Mouse (Mus musculus) adipose tissue, adult 10 weeks (tissue): ENCODE measurements around the gene Setd1a. TPM values are rescaled to one million over a fixed set of nuclear protein-coding genes. Genes with fewer than 3 reads are reported as not detected.

Experiments
- polyA plus RNA-seq: library from polyadenylated mRNA; stranded (reverse); fragments of 350-450 nt; fragmentation: Illumina TruSeq; extraction: RNeasy Lipid Tissue Mini Kit (QIAGEN cat#74804); gene quantifications from one replicate; pipeline ENCODE4 v1.2.3, GENCODE M21; 2014; ENCODE audit warnings: low read depth, low replicate concordance

Gene Setd1a
- 21.7 TPM for polyA plus RNA-seq

DNA sequence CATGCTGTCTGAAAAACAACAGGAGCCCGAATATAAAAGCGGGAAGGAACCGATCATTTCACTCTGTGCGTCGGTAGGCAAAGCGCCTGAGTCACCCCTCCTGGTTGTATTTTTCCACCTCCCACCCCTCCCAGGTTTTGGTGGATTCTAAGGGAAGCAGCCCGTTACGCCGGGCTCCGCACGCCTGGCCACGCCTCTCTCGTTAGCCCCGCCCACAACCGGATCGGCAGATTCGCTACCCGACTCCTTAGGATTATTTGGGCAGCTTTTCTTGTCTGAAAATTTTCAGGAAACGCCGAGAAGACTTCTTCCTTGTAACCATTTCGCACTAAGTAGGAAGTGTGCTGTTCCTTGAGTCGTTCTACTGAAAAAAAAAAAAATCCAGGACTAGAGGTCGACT is at the start of gene Setd1a:
Setd1a (plus strand) TSS at position 245 of the 400 bp plus-strand sequence.

DNA sequence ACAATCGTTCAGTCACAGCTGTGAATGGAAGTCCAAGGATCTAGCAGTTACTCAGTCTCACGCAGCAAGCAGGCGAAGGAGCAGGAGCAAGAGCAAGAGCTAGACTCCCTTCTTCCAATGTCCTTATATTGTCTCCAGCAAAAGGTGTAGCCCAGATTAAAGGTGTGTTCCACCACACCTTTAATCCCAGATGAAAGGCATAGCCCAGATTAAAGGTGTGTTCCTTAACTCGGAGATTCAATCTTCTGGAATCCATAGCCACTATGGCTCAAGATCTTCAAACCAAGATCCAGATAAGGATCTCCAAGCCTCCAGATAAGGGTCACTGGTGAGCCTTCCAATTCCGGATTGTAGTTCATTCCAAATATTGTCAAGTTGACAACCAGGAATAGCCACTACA is 44.4 kb upstream of the Setd1a start, which contains the start of gene Ctf2:
Ctf2 (minus strand) TSS at position 101 of the 400 bp plus-strand sequence.

DNA sequence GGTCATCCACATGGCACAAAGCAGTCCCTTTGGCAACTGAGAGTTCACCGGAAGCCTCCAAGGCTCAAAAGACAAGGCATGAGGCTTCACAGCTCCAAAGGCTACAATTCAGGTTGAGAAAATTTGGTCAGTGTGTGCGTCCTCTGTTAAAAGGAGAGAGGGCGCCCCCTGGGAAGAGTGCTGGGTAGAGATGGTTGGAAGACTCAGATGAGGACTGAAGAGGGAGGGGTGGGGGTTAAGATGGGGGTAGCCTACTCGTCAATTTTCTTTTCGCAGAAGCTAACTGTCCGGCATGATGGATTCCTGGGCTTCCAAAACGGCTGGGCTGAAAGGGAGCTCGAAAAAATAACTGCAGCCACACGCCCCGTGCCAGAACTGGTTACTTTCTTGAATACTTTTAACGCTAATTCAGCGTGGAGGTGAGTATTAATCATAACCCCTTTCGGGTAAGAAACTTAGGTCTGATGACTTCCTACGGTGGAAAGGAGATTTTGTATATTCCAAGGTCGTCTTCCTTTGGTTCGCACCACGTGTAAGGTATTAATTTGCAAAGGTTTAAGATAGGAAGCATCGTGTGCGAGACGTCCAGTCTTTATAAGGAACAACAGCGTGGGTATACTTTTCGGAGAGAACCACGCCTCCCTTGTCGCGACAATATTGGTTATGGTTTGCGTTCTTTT is 32.0 kb upstream of the Setd1a start, which contains the start of gene Fbxl19:
Fbxl19 (plus strand) TSS at position 178 of the 680 bp plus-strand sequence.

DNA sequence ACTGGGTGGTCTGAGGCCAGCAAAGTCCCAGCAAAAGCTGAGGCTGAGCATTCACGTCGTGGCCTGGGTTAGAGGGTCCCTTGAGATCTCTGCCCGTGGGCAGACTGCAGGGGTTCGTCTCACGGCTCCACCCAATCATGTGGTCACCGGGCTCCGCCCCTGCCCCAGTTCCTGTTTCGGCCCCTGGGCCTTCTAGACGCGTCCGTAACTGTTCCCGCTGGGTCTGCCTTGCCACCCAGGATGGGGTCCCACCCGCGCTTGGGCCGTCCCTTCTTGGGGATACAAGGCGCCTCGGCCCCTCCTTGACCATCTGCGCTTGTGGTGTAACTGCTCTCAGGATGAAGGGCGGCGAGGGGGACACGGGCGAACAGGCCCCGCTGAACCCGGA is 6.8 kb upstream of the Setd1a start, which contains the start of gene Orai3:
Orai3 (plus strand) TSS at position 165 of the 388 bp plus-strand sequence.

DNA sequence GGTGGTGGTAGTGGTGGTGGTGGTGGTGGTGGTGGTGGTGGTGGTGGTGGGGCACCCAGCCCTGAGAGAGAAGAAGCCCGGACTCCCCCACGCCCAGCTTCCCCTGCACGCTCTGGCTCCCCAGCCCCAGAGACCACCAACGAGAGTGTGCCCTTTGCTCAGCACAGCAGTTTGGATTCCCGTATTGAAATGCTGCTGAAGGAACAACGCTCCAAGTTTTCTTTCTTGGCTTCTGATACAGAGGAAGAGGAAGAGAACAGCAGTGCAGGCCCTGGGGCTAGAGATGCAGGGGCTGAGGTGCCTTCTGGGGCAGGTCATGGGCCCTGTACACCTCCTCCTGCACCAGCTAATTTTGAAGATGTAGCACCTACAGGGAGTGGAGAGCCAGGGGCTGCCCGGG is 8.8 kb downstream of the Setd1a start, which contains the start of gene Gm49388:
Gm49388 (plus strand) TSS at position 301 of the 400 bp plus-strand sequence.

DNA sequence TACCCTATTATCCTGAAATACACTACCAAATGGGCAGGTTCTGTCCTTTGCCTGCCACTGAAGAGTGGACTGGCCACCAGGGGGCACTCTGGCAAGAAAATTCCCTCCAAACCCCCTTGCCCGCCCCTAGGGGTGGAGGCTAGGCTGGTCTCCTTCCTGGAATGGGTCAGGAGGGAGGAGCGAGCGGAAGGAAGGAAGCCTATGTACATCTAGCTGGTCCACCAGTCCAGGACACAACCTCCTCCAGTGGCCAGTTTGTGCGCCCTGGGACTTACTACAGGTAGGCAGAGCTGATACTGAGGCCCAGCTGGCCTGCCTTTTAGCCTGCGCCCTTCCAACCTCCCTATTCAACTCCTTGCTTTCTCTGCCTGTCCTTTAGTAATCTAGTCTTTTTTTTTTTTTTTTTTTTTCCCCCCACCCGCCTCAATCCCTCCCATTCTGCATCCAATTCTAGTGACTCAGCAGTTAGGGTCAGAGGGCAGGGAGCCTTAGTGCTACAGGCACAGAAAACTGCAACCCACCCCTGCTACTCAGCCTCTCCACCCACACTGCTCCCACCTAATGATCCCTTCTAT is 24.1 kb downstream of the Setd1a start, which contains the start of gene Hsd3b7:
Hsd3b7 (plus strand) TSS at position 170 of the 575 bp plus-strand sequence.

DNA sequence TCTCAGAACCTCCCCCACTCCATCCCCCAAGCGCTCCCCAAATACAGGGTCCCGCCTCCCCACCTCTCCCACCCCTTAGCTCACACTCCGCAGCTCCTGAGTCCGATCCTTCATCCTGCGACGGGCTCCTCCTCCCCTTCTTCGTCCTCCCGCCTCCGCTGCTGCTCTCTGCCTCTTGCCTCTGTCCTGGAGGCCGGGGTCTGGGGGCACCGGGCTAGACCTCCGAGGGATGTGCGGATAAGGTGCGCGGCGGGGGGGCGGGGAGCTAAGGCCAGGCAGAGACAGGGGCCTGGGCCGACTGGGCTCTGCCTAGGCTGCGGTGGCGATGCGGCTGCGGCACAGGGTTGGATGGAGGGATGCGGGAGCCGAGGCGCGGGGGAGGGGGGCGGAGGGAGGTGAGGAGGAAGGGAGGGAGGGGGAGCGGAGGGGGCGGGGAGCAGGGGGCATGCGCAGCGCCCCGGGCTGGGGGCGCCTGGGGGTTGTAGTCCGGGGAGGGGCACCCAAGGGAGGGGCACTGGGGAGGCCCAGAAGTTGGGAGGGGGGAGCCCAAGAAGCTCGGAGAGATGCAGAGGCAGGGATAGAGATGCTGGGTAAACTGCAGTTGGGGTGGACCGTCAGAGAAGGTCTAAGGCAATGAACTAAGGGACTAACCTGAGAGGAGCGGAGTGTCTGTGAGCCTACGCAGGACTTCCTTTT is 47.9 kb downstream of the Setd1a start, which contains the start of the genes Stx4a and Stx1b:
Stx4a (plus strand) TSS at position 119 of the 696 bp plus-strand sequence.
Stx1b (minus strand) TSS at position 374 of the 696 bp plus-strand sequence.

Other genes with a start within 250 kb of the Setd1a start
- not detected for gene Tmem265, start 215.3 kb upstream of the Setd1a start, polyA plus RNA-seq
- 83.6 TPM for gene Phkg2, start 203.3 kb upstream of the Setd1a start, polyA plus RNA-seq
- 22.1 TPM for gene Ccdc189, start 188.1 kb upstream of the Setd1a start, polyA plus RNA-seq
- 33.6 TPM for gene Rnf40, start 187.9 kb upstream of the Setd1a start, polyA plus RNA-seq
- 14.8 TPM for gene Zfp629, start 160.9 kb upstream of the Setd1a start, polyA plus RNA-seq
- 26.6 TPM for gene Bcl7c, start 67.7 kb upstream of the Setd1a start, polyA plus RNA-seq
- gene Ctf1, start 63.9 kb upstream of the Setd1a start, polyA plus RNA-seq, result 11.1 TPM
- not detected for gene Ctf2, start 44.5 kb upstream of the Setd1a start, polyA plus RNA-seq
- gene Fbxl19, start 32.1 kb upstream of the Setd1a start, polyA plus RNA-seq, result 20.0 TPM
- gene Orai3, start 6.9 kb upstream of the Setd1a start, polyA plus RNA-seq, result 28.1 TPM
- gene Gm49388, start 8.9 kb downstream of the Setd1a start, polyA plus RNA-seq, result not detected
- gene Hsd3b7, start 23.9 kb downstream of the Setd1a start, polyA plus RNA-seq, result 98.2 TPM
- gene Stx4a, start 47.6 kb downstream of the Setd1a start, polyA plus RNA-seq, result 96.8 TPM
- 20.3 TPM for gene Stx1b, start 47.9 kb downstream of the Setd1a start, polyA plus RNA-seq
- 22.6 TPM for gene Zfp646, start 99.6 kb downstream of the Setd1a start, polyA plus RNA-seq
- gene Zfp668, start 100.2 kb downstream of the Setd1a start, polyA plus RNA-seq, result 4.7 TPM
- 1.4 TPM for gene Prss53, start 114.3 kb downstream of the Setd1a start, polyA plus RNA-seq
- gene Gm21974, start 118.8 kb downstream of the Setd1a start, polyA plus RNA-seq, result not detected
- gene Vkorc1, start 118.9 kb downstream of the Setd1a start, polyA plus RNA-seq, result 119 TPM
- gene Bckdk, start 127.4 kb downstream of the Setd1a start, polyA plus RNA-seq, result 67.6 TPM
- gene Kat8, start 135.8 kb downstream of the Setd1a start, polyA plus RNA-seq, result 28.2 TPM
- gene Prss8, start 153.4 kb downstream of the Setd1a start, polyA plus RNA-seq, result 46.6 TPM
- 15.2 TPM for gene Prss36, start 170.1 kb downstream of the Setd1a start, polyA plus RNA-seq
- gene Fus, start 190.8 kb downstream of the Setd1a start, polyA plus RNA-seq, result 459 TPM
- 32.7 TPM for gene Pycard, start 217.2 kb downstream of the Setd1a start, polyA plus RNA-seq
- gene Trim72, start 227.3 kb downstream of the Setd1a start, polyA plus RNA-seq, result 0.87 TPM